Mouse (Mus musculus) myocyte (in vitro differentiated cells): ENCODE results near the gene Ireb2.

Experiments
- CEBPB ChIP-seq: IDR thresholded peaks from 2 replicates; pipeline ENCODE4 v1.6.1; 2011; ENCODE audit warnings: mild to moderate bottlenecking, moderate library complexity; ENCODE audit not compliant: poor library complexity, insufficient read depth, severe bottlenecking
- MAX ChIP-seq: IDR thresholded peaks from one replicate; pipeline ENCODE4 v1.6.1; 2011; ENCODE audit warnings: low read depth, mild to moderate bottlenecking, control low read depth
- MYOD1 ChIP-seq, 3 experiments: IDR thresholded peaks; one replicate each; pipeline ENCODE4 v1.6.1; 2011; ENCODE audit warnings: control low read depth in 2 of 3, low read depth in 2 of 3, mild to moderate bottlenecking in 2 of 3, moderate library complexity in 1 of 3; ENCODE audit not compliant: insufficient read length in 2 of 3, control insufficient read depth in 1 of 3
- POLR2A ChIP-seq: IDR thresholded peaks from one replicate; pipeline ENCODE4 v1.6.1; 2011; ENCODE audit warnings: low read depth, mild to moderate bottlenecking, control low read depth, moderate library complexity; ENCODE audit not compliant: insufficient read length
- POLR2AphosphoS2 ChIP-seq: IDR thresholded peaks from one replicate; pipeline ENCODE4 v1.6.1; 2011; ENCODE audit warnings: low read depth, control low read depth; ENCODE audit not compliant: insufficient read length
- TCF12 ChIP-seq: IDR thresholded peaks from one replicate; pipeline ENCODE4 v1.6.1; 2011; ENCODE audit warnings: mild to moderate bottlenecking, control low read depth; ENCODE audit not compliant: poor library complexity, insufficient read depth, severe bottlenecking
- TCF3 ChIP-seq: IDR thresholded peaks from one replicate; pipeline ENCODE4 v1.6.1; 2011; ENCODE audit warnings: low read depth, control low read depth; ENCODE audit not compliant: insufficient read length
- USF1 ChIP-seq: IDR thresholded peaks from one replicate; pipeline ENCODE4 v1.6.1; 2011; ENCODE audit warnings: low read depth, mild to moderate bottlenecking, control low read depth, moderate library complexity

DNA sequence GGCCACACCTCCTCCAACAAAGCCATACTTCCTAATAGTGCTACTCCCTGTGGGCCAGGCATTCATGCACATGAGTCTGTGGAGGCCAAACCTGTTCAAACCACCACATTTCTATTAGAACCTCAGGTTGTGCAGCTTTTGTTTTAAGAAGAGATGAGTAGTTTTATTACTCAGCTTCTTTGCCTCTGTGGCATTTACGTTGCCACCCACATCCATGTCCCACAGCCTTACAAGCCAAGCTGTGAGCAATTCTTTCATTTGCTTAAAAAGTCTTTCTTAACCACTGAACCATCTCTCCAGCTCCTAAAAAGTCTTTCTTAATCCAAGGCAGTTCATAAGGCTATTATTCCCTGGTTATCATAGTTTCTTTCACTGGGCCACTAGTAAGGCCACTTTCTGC lies 15.2 kb downstream of the Ireb2 start:
- no peak for TF ChIP-seq MAX
- no peak for TF ChIP-seq POLR2A
- no peak for TF ChIP-seq POLR2AphosphoS2
- no peak for TF ChIP-seq TCF3
- no peak for TF ChIP-seq USF1
- no peak for TF ChIP-seq CEBPB
- no peak for TF ChIP-seq TCF12
- TF ChIP-seq MYOD1 (IDR thresholded peaks at IDR 0.05; ENCODE audit: control insufficient read depth in 1 of 3, insufficient read length in 2 of 3, low read depth in 2 of 3) = no peak
